Mouse (Mus musculus) urinary bladder, adult 18-20 months (tissue): ENCODE data around the gene Sh3yl1.

Source experiments
- DNase-seq, 2 experiments: peaks; one replicate each; pipeline ENCODE4 v3.0.0; 2022; ENCODE audit warnings: low spot score in 2 of 2, mixed read lengths in 2 of 2

Sh3yl1 gene

GRCm38 (mm10) chr12:30911261-30912047 is at the start of gene Sh3yl1, which contains the start of gene Acp1:
TSS of gene Sh3yl1 (plus strand) at chr12:30911668.
TSS of gene Acp1 (minus strand) at chr12:30911589.
- DNase-seq, result peak; percentile 92 to 96

GRCm38 (mm10) chr12:30864347-30864746 is 47.1 kb upstream of the Sh3yl1 start:
- no peak for DNase-seq

DNA sequence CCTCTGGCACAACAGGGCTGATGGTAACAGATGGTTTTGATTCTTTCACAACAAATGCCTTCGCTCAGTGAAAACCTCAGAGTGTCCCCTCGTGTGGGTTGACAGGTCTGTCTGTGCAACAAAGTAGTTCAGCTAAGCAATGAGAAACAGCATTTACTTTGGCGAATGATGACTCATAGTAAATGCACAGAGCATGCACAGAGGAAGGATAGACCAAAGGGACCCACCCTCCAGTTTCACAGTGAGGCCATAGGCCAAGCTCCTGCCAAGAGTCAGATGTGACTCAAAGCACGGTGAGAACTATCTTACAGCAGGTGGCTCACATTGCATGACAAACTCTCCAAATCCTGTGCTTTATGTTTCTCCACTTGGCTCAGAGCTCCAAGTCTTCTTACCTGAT is 45.7 kb upstream of the Sh3yl1 start:
- no peak for DNase-seq

GRCm38 (mm10) chr12:30879447-30879846 is 32.0 kb upstream of the Sh3yl1 start:
- no peak for DNase-seq

- DNase-seq, result no peak
Observed at GRCm38 (mm10) chr12:30883592-30883985, 27.9 kb upstream of the Sh3yl1 start.

DNA sequence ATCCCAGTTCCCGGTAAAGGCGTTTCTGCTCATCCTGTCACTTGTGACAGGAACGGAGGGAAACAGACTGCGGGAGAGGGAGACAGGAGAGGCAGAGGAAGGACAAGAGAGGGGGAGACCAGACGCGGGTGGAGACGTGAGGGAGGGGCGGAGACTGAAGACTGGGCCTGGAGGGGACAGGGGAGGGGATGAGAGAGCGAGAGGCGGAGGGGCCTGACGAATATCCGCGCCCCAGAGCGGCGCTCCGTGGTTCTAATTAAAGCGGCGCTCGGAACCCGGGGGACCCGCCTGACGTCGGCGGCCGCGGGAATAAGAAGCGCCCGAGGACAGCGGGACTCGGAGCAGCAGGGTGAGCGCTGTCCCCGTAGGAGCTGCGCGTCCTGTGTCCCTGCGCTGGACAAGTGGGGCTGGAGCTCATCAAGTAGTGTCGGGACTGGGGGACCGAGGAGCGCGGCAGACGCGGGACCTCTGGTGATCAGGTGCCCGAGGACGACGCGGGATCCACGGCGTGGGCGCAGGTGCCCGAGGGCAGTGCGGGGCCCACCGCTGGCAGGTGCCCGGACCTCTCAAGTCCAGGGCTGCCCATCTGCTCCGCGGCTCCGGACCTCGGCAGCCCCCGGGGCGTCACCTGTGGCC is 27.4 kb upstream of the Sh3yl1 start, which contains the start of gene Alkal2:
Gene Alkal2, plus strand, starts transcription at position 337 of the 636 bp plus-strand sequence.
- peak in 1 of 2 experiments; percentile 9 for DNase-seq

DNA sequence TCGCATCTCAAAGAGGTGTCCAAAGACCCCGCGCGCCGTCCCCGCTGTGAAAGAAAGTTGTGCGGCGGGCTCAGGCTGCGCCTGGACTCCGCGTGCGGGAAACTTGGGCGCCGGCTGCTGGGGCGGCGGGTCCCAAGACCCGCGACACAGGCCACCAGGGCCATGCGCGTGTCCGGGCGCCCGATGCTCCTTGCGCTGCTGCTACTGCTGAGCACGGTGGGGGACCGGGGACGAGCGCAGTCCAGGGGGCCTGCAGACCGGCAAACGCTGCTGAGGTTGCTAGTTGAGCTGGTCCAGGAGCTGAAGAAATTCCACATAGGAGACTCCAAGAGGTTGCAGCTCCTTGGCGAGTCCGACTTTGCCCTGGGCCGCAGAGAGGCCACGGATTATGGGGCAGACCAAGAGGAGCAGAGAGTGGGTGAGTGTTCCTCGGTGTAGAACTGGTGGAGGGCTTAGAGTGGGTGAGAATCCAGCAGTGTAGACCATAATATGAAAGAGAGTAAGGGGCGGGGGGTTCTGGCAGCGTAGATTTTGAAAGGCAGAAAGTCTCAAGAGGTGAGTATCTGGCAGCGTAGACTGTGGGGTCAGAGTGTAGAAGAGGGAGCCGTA is 26.7 kb upstream of the Sh3yl1 start:
- no peak for DNase-seq

DNA sequence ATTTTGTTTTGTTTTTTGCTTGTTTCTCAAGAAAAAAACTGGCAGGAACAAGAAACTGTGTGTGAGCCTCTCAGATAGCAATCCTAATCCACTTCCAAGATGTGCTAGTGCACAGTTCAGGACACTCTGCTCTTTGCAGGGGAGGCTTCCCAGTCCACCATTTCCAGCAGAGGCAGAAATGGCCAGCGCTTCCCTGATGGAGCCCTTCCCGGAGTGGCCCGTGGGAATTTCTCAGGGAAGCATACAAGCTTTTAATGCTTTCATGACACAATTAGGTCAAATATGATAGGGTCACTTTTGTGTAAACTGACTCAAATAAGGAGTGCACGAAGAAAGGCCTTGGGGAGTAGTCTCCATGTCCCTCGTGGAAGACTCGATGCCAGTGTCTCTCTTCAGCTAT is 25.6 kb upstream of the Sh3yl1 start:
- DNase-seq, result no peak

DNA sequence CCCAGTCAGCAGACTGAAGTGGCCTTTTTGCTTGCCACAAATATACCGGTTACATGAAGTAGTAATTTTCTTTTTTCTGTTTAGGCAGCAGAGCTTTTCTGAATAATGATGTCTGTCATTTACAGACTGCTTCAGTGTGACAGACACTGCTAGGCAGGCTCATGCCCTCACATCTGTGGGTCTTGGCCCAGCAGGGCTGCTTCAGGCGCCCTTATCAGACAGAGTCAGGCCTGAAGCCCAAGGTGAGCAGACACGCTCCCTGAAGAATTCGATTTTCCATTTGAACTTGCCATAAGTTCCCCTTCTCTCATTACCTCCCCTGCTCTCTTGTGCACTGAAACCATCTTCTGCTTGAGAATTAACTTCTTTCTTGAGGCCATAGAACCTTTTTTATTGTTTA is 23.5 kb upstream of the Sh3yl1 start:
- DNase-seq, result no peak

DNA sequence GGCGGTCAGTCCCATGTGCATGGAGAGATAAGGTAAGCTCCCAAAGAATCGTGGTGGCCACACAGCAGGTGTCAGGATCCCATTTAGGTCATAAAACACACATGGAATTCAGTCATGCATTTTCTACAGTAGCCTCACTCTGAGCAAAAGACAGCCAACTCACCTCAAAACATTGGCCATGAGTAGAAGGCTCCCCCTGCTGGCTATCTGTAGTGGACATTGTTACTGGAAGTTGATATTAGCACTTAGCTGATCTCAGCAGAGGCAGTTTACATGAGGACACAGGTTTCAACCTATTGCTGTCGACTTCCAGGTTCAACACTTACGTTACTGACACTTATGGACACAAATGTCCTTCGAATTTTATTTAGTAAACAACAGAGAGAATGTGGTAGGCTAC is 21.4 kb upstream of the Sh3yl1 start:
- DNase-seq, result peak in 1 of 2 experiments; percentile 22

DNA sequence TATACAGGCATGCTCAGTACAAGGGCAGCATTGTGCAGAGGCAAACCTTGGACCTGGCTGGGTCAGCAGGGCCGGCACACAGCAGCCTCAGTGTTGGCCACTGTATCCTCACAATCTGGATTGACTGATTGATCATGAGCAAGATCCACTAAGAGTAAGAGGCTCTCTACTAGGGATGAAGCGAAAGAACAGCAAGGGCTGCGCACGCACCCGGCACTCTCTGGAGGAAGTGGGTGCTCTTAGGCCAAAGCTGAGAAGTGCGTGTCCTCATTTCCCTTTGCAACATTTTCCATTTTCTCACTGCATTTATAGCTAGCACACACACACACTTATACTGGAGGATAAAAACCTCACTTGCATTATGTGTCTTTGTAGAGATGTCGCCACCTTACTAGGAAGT is 20.0 kb upstream of the Sh3yl1 start:
- no peak for DNase-seq

DNA sequence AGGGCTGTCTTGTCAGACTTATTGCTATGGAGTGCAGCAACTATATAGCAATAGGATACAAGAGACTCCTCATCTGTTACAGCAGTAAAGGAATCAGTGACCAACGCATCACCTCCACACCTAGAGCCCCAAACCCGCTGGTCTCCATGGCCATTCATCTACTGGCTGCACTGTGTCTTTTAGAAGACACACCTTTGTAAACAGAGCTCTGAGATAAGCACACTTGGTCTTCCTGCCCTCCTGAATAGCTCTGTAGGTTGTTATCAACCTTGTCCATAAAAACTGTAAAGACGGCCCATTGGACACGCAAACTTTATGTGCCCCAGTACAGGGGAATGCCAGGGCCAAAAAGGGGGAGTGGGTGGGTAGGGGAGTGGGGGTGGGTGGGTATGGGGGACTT is 14.4 kb upstream of the Sh3yl1 start:
- no peak for DNase-seq

- no peak for DNase-seq
Observed at GRCm38 (mm10) chr12:30908658-30909057, 2.8 kb upstream of the Sh3yl1 start.

DNA sequence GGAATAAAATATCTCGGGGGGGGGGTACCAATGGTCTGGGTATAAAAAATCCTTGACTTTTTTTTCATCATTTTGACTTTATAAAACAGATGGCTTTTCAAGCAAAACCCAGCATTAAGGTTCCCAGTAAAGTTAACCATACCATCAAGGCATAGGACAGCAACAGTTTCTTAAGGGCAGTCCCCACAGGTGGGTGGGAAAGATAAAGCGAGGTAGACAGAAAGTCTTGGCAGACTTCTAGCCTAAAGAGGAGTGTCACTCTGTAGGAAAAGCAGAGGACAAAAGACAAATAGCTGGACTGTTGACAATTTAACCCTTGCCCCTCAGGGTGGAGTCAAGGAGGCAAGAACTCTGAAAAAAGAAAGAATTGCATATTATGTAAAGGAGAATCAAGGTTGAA is 1.6 kb upstream of the Sh3yl1 start:
- no peak for DNase-seq

- no peak for DNase-seq
Observed at GRCm38 (mm10) chr12:30910860-30911259, 608 bp upstream of the Sh3yl1 start.

DNA sequence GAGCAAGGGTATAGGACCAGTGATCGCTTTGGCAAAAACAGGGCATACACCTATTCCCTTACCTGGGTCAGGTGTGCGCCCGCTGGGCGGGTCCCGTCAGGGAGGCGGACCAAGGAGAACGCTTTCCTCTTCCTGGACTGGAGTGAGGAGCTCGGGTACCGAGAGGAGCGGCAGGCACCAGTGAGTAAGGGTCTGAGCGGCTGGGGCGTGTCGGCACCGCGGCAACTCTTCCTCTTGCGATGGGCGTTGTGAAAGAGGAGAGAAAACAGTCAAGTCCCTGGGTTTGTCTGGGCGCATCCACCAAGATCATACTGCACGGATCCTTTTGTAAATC is 547 bp downstream of the Sh3yl1 start:
- peak; percentile 71 to 77 for DNase-seq

- DNase-seq, result peak; percentile 8 to 34
Observed at GRCm38 (mm10) chr12:30912840-30913239, 1.4 kb downstream of the Sh3yl1 start.

DNA sequence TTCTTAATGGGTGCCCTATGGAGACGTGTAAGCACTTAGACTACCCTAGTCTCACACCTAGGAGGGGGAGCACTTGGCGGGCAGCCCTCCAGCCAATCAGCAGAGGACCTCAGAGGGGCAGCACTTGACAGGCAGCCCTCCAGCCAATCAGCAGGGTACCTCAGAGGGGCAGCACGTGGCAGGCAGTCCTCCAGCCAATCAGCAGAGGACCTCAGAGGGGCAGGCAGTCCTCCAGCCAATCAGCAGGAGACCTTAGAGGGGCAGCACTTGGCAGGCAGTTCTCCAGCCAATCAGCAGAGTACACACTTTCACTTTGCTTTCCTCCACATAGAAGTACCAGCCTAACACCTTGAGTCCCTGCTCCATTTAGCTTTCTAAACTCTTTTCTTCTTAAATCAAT is 10.9 kb downstream of the Sh3yl1 start:
- no peak for DNase-seq

- DNase-seq, result no peak
Observed at GRCm38 (mm10) chr12:30928182-30928581, 16.7 kb downstream of the Sh3yl1 start.

GRCm38 (mm10) chr12:30933299-30933698 is 21.8 kb downstream of the Sh3yl1 start:
- no peak for DNase-seq

GRCm38 (mm10) chr12:30936899-30937298 is 25.4 kb downstream of the Sh3yl1 start:
- no peak for DNase-seq

GRCm38 (mm10) chr12:30943057-30943986 is 31.9 kb downstream of the Sh3yl1 start:
- no peak for DNase-seq
